Mouse (Mus musculus): ENCODE measurements at regions not wholly inside any gene's neighbourhood (a gene's known extent, or its start where the extent isn't known, plus 50 kb on each side); places are given as distances from the start of the nearest gene placed in this dataset.

DNA sequence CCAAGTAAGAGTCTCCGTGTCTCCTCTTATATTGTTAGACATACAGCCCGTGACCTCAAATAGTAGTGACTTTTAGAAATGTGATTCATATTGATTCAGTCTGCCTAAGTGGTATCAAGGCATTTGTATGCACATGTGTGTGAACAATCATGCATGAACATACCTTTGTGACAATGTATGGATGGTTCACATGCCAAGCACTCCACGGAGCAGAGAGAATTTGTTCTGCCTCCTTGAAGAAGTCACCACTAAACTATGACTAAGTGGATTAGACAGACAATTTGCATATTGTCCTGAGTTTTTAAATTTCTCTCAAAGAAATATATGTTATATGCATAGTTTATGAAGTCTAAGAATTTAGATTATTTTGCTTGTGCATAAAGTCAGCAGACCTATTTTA, 492.4 kb upstream of the Pitx2 start:
- TF ChIP-seq CTCF (IDR thresholded peaks at IDR 0.05; ENCODE audit: extremely low read depth, insufficient read length, insufficient replicate concordance, low read depth, low read length) (no peak), POLR2A (IDR thresholded peaks at IDR 0.05; ENCODE audit: low read depth, low read length) (no peak)

All from small intestine, adult 2 months (tissue).